Mouse (Mus musculus): ENCODE measurements at regions not wholly inside any gene's neighbourhood (a gene's known extent, or its start where the extent isn't known, plus 50 kb on each side); places are given as distances from the start of the nearest gene placed in this dataset.

GRCm38 (mm10) chr6:148556484-148556871 lies 112.3 kb upstream of the Tmtc1 start:
- TF ChIP-seq CTCF (IDR thresholded peaks at IDR 0.05; ENCODE audit: insufficient read depth, low read length) (no peak), POLR2A (IDR thresholded peaks at IDR 0.05; ENCODE audit: borderline replicate concordance, extremely low read depth, low read depth, low read length) (no peak)

All from lung, adult 2 months (tissue).